Mouse (Mus musculus): ENCODE data around the gene Sema6d.

- TF ChIP-seq POLR2A (IDR thresholded peaks at IDR 0.05; ENCODE audit: borderline replicate concordance, control insufficient read depth, low read depth, low read length): no peak
- no peak for TF ChIP-seq CTCF (IDR thresholded peaks at IDR 0.05; ENCODE audit: control insufficient read depth, insufficient read depth, low read length)
Observed at GRCm38 (mm10) chr2:124059910-124060309, 29.9 kb upstream of the Sema6d start.
